Mouse (Mus musculus): ENCODE data around the gene Zfp511.
A peak's percentile ranks its signal among the peaks of the same experiment; 100 is the strongest.

Gene Zfp511

DNA sequence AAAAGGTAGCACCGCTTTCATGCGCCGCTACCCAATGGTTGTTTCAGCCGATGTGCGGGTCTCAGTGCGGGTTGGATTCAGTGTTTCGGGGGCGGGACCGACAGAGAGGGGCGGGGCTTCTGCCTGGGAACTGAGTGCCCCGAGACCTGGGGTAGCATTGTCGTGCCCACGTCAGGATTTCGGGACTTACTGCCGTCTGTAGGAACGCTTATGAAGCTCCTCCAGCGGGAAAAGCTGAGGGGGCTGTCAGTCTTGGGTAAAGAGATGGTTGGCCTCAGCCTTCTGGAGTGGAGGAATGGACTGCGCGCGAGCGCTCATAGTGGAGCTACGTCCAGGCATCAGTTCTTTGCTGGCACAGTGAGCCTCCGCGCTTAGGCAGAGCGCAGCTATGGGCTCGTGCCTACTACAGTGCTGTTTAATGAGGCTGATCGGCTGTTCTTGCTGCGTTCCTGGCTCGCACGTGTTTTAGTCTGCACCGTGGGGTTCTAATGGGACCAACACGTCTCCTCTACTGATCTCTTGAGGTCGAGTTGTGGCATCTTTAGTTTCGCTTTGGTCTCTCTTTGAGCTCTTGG is 13.0 kb downstream of the Zfp511 start:
- DNase-seq = peak in 1 of 2 experiments; percentile 27

DNA sequence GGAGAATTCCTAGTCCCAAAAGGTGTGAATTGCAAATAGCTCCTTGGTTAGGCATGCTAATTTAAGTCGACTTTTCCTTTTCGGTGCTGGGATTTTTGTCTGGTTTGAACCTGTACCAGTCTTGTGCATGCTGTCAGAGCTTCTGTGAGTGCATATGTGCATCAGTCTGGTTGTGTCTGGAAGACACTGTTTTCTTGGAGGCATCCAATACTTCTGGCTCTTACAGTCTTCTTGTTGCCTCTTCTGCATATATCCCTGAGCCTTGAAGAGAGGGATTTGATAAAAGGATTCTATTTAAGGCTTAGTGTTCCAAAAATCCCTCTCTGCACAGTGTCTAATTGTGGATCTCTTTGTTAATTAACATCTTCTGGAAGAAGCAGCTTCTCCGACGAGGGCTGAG is 17.9 kb downstream of the Zfp511 start:
- DNase-seq = no peak

DNA sequence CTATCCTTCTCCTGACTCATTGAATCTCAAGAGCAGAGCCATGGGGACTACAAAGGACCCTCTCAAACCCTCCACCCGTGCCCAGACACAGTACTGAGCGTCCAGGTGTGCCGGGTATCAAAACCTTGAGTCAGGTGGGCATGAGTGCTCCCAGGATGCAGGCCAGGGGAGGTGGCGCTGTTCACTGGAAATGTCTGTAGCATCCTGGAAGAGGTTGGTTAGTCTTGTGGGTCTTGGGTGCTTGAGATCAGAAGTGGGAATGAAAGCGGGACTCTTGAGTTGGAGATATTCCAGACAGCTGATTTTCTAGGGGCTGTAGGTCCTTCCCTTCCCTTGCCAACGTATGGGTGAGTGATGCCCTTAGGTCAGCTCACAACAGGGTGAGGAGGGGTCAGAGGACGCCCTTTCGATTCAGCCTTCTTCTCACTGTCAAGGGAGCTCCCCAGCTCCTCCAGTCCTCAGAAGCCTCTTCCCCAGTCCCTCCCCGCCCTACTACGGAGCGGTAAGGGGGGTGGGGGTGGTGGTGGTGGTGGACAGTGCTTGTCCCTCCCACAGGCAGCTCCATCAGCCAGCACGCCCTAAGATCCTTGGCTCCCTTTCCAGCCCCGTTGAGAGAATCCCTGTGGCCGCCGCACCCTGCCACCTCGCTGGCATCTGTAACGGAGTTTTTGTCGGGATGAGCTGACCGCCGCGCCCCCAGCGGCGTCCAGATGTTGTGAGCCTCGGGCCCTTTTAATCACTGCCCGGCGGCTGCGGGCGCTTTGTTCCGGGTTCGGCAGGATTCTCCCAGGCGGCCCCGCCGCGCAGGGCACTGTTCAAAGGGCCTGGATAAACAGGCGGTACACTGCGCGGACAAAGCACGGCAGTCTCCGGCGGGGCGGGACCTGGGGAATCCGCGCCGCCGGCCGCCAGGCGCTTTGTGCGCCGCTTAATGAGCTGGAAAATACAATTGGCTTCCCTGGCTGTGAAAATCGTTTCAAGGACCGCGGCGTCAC is 21.5 kb downstream of the Zfp511 start:
- DNase-seq = peak in 1 of 2 experiments; percentile 37

DNA sequence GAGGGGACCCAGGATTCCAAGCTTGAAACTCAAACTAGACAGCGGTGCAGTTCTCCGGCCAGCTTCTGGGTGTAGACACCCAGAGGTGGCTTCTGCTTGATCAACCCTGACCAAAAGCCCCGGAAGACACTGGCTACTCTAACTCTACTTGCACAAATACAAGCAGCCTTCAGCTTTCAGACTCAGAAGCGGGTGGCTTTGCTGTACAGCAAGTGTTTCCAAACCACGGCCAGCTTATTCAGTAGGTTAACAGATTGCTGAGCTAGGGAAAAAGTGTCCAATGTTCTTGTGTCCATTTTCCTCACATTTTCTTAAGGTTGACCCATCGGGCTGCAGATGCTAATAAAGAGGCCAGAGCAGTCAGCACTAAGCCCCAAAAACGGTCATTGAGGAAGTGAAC is 22.3 kb downstream of the Zfp511 start:
- DNase-seq = no peak

DNA sequence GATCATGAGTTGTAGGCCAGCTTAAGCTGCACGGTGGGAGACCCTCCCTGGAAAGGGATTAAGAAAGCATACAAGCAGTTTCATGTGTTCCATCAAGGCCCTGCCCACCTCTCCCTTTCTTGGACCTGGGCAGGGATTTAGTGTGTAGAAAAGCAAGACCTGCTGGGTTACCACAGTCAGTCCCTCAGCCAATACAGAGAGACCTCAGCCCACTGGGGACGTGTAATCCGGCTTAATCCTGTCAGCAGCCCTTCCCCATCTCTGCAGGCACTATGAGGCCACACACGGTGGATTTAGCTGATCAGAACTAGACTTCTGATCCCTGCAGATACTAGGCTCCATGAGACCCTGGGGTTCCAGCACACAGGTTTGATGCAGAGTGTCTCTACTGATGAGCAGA is 23.4 kb downstream of the Zfp511 start:
- no peak for DNase-seq

DNA sequence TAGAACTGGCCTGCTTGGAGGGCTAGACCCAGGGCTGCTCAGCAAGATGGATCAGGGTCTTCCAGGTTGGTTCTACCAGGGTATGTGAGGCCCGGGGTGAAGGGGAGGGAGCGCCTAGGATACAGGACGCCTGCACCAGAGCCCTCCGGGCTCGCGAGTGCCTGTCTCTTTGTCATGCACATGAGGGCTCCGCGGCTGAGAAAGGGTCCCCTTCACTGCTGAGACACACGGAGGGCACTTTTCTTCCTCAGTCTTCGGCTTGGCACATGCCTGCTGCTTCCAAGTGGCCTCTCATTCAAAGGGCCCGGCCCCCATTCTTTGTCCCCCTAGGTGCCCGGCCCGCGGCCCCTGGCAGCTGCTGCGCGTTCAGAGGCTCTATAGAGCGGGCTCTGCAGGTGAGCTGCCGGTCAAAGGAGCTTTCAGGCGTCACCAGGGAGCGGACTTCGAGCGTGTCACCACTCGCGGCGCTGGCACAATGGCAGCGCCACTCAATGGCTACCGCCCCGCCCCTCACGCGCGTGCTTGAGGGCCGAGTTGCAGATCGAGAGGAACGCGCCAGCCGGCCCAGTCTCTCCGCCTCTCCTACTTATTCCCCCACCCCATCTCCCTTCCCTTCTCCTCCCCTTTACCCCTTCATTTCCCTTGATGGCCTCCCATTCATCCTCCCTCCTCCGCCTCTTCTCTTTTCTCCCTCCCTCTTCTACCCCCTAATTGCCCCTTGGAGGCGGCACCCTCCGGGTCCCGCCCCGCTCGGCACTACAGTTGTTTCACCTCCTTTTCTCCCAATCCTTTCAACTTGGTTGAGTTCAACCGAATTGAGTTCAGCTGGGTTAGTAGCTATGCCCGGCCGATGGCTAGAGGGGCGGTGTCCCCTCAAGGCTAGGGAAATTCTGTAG is 25.0 kb downstream of the Zfp511 start:
- peak in 1 of 2 experiments; percentile 54 for DNase-seq

DNA sequence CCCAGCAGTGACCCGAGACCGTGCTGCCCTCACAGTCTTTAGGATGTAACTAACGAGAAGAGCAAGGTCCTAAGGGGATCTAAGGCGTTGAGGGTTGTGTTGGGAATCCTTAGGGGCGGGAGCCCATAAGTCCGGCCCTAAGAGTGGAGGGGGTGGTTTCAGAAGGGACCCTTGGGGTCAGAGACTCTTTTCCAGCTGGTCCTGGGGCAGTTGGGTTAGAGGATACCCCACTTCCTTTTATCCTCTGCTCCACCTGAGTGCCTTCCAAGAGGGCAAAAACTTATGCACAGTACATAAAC is 25.6 kb downstream of the Zfp511 start:
- DNase-seq = no peak

DNA sequence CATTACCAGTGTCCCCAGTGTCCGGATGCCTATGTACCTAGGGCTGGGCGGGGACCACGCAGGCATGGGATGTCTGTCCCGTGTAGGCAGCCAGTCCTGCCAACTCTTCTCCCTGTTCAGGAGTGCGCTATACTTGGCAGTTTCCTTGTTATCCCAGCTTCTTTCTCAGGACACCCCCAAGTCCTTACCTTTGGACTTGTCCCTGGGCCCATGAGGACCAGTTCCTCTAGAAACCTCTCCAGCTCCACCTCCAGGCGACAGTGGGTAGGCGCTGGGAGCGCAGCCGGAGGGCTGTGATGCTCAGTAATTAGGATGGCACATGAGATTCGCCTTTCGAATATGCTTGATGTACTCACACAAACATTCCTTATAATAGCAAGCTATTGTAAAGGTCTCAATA is 26.1 kb downstream of the Zfp511 start:
- peak in 1 of 2 experiments; percentile 57 for DNase-seq

DNA sequence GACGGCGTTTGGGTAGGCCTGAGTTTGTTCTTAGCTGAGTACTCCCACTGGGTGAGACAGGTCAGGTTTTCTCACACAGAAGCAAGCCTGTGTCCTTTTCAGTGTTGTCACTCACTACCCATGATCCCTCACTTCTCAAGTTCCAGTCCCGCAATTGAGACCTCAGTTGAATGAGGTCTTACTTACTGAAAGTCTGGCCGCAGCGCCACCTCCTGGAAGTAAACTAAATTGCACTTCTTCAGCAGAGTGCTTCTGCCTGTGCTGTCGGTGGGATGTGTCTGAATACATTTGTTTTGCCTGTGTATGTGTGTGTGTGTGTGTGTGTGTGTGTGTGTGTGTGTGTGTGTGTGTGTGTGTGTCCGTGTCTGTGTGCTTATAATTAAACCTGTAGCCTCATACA is 26.9 kb downstream of the Zfp511 start:
- peak; percentile 68 to 84 for DNase-seq

DNA sequence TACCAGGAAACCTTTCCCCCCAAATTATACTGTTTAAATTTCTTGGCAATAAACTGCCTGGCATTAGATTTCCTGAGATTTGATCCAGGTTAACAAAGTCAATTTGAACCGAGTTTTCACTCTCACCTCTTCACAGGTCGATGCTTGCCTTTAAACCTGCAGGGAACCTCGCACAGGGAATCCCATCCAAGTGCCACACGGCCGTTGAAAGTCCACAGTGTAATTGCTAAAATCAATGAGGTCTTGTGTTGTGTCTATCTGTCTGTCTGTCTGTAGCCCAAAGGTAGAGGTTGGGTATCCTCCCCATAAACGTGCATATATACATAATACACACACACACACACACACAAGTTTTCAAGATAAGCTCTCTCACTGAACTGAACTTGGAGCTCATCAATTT is 31.2 kb downstream of the Zfp511 start:
- DNase-seq = no peak

DNA sequence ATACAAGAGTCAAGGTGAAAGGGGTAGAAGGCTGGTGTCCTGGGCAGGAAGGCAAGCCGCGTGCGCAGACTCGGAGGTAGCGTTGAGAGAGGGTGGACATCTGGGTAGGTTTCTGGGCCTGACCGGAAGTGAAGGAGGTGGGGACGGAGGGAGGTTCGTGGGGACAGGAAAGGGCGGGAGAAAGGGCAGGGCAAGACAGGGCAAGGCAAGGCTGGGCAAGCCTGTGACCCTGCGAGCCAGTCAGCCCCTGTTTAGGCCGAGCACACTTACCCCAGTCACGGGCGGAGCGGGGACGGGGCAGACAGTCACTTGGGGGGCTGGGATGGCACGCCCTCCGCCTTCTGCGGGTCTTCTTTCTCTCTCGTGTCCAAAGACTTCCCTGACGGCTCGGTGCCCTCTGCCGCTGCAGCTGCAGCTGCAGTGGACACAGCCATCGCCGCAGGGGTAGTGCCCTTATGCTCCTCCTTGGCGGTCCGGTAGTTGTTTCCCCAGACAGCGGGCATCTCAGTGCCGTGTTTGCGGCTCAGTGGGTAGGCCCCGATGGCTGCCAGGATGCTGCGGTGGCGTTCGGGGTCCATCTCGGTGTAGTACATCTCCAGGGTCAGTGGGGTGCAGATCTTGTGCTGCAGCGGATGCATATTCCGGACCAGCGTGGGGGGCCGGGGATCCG is 34.0 kb downstream of the Zfp511 start:
- DNase-seq = no peak

DNA sequence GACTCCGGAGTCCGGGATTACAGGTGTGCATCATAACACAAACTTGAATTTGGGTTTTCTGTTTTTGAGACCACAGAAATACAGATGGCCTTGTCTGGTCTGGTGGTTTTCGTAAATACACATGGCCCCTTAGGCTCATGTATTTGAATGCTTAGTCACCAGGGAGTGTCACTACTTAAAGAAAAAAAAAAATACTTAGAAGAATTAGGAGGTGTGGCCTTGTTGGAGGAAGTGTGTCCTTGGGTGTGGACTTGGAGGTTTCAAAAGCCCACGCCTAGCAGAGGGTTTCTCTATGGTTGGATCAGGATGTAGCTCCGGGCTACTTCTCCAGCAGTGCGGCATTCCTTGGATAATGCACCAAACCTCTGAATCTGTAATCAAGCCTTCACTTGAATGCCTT is 41.5 kb downstream of the Zfp511 start:
- no peak for DNase-seq

DNA sequence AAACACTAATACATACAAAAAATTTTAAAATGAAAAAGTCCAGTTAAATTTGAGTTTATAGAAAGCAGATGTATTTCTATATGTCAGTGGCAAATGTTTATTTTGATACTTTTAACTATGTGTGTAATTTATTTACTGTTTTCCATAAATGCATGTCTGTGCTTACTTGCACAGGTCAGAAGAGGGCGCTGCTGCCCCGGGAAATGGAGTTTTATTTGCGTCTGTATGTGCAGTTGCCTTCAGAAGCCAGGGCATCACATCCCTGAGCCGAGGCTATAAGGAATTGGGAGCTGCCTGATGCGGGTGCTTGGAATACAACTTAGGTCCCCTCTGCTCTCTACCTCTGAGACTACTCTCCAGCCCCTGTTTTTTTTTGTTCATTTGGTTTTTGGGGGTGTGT is 42.5 kb downstream of the Zfp511 start:
- peak; percentile 83 to 89 for DNase-seq

DNA sequence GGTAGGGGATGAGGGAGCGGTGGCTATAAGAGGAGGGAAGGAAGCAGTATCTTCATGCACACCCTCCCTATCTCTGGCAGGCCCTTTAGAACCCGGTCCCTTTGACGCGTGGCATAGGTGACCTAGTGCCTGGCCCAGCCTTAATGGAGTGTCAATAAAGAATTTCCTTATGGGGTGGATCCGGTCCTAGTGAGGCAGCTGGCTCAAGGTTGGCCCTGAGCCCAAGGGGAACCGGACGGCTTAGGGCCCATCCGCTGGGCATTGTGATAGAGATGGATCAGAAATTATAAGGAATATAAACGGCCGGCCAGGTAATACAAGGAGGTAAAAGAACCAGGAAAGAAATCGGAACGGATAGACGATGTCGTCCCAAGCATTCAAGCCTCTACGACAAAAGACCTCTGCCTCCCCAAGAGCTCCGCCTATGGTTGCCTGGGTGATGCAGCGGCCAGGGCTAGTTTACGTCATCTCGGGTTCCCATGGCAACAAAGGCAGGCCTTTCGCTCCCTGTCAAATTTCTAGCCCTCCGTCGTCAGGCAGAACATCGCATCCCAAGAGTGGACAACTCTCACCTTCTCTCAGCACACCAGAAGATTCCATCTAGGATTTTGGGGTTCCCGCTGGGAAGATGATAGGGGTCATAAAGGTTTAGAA is 44.4 kb downstream of the Zfp511 start:
- DNase-seq = peak; percentile 89 to 94

DNA sequence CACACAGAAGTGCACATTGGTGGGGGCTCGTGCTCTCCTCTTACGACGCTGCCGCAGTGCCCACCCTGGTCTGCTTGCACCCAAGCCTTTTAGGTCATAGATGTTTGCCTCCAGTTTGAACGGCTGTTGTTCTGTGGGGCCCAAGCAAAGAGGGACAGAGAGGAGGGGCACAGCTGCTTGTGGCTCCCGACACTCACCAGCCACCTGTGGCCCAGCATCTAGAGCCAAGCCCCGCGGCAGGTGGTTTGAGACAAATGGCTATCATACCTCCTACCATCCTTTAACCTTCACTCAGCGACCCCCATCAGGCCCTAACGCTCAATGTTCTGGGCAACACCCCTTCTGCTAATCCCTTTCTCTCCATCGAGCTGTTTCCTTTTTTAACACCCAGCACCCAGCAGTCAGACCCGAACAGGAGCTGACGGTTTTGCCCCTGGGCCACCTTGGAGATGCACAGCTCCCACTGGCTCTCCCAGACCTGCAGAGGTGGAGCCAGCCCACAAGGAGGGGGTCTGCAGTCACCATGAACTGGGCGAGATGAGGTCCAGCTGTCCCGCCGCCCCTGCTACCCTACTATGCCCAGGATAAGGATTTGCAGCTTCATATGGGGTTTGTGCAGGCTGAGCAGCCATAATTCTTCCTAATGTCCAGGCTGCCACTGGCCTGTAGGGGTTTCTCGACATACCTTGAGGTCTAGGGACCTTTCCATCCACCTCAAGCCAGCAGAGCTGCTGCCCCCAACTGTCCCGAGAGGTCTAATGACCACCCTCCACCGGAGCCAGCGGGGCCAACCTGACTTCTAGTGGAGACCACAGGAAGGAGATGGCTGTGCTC is 45.4 kb downstream of the Zfp511 start:
- DNase-seq = peak; percentile 58 to 67

DNA sequence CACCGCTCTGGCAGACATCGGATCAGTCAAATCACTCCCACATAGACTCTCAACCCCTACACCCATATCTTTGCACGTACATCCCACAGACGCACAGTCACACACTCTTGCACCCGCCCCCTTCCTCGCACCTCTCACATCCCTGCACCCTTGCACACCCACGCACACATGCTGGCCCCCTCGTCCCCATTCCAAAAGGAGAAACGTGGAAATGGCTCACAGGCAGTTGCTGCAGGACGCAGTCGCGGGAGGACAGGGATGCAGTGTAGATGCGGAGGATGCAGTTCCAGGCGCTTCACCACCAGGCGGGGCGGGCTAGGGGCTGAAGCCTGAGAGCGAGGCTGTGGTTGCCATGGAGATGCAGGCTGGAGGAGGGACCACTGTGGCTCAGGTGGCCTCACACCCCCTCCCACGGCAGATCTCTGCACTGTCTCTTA is 46.1 kb downstream of the Zfp511 start, which contains the start of gene Caly:
TSS of gene Caly (minus strand) at position 307 of the 437 bp plus-strand sequence.
- peak; percentile 78 to 87 for DNase-seq

All from cerebellum, postnatal 25 days (tissue).